Mouse (Mus musculus) neural tube, embryonic 10.5 days (tissue): ENCODE measurements around the gene Mxd1.

Experiments used
- DNase-seq: peaks from one replicate; pipeline ENCODE4 v3.0.0-alpha.2; 2017; ENCODE audit warnings: low spot score; ENCODE audit errors: extremely low spot score

Gene Mxd1

GRCm38 (mm10) chr6:86653026-86653425 lies 15.9 kb downstream of the Mxd1 start:
- no peak for DNase-seq

- DNase-seq = no peak
These were observed 22.8 kb downstream of the Mxd1 start for GRCm38 (mm10) chr6:86646143-86646542.

DNA sequence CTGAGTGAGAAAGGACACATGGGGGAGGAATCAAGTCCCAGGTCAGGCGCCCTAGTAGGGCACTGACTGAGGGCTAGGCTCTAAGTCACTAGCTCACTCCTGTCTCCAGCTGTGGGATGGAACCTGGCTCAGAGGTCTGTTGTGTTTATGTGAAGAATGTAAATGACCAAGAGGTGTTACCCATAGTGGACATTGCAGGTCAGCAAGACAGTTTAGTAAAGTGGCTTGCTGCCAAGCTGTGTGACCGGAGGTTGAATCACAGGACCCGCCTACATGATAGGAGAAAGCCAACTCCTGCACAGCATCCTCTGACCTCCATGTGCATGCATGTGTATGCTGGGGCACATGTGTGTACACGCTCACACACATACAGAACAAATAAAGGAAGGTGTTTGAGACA lies 23.4 kb downstream of the Mxd1 start:
- no peak for DNase-seq

DNA sequence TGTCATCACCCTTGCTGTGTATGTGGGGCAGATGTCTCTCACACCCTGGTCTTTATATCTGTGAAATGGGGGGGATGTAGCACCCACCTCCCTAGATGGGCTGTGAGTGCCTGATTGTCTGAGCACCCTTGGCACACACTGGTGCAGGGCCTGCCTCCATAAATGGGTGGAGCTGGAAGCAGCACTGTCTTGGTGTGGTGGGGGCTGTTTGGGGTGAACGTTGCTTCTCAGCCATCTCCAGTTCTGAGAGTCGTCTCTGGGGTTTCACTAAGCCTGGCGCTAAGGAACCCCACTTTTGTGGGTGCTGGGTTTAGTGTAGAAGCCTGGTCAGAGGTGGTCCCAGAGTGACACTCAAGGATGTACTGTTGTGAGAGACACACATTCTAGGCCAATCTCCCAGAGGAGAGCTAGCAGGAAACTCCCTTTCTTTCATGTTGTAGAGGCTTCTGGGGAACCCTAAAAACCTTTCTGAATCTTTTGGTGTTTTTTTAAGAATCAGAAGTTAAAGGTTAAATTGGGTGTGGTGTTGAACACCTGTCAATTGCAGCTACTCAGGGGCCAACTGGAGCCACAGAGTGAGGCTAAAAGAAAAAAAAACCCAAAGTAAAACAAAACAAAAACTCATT lies 24.1 kb downstream of the Mxd1 start:
- DNase-seq = no peak

- no peak for DNase-seq
These were observed 27.2 kb downstream of the Mxd1 start for GRCm38 (mm10) chr6:86641716-86642115.

DNA sequence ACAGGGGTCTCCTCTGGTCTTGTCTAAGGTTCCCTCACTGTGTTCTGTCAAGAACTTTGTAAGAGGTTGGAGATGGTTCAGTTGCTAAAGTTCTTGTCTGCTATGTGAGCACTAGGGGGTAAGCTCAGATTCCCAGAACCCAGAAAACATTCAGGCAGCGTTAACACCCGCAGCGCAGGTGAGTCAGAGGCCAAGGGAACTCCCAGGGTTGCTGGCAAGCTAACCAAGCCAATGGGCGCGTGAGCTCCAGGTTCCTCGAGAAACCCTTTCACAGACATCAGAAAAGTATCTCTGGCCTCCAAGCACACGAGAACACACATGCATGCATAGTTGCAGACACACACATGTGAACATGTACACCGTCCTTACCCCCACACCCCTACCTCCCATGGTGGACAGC lies 28.2 kb downstream of the Mxd1 start:
- DNase-seq = no peak

- no peak for DNase-seq
These were observed 28.8 kb downstream of the Mxd1 start for GRCm38 (mm10) chr6:86640161-86640560.

DNA sequence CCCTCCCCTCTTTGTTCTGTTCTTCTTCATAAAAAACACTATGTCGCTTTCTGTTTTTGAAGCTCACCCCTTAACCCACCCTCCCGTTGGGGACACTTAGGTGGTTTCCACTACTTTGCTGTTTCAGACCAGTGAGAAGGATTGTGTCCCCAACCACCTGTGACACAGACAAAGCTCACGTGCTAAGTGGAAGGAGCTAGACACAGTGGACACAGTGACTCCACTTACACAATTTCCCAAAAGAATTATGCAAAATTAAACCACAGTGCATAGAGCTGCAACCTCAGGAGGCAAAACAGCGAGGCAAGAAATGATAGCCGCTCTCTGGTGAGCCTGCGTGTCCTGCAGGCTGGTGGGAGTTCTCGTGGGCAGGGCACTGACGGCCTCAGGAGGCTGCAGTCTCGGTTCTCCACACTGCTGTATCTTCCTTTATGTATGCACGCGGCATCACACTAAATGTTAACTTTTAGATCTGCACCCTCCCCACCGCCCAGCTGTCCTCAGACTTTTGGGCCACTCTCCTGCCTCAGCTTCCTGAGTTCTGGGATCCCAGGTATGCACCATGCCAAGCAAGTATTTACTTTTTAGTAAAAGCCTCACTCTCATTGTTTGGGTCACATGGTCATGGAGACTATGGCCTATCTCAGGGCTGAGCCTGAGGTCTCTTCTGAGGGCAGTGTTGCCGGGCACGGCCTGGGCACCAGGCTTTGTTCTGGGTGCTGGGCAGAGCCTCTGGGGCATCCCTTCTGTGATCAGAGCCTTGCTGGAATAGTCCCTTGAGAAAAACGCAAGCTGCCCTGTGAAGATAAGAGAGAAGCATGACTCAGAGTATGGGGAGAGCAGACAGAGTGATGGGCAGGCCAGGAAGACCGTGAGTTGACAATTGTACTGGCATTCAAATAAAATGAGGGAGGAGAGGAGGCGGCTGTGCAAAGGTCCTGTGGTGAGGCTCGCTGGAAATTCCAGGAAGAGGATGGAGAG lies 29.5 kb downstream of the Mxd1 start:
- no peak for DNase-seq

DNA sequence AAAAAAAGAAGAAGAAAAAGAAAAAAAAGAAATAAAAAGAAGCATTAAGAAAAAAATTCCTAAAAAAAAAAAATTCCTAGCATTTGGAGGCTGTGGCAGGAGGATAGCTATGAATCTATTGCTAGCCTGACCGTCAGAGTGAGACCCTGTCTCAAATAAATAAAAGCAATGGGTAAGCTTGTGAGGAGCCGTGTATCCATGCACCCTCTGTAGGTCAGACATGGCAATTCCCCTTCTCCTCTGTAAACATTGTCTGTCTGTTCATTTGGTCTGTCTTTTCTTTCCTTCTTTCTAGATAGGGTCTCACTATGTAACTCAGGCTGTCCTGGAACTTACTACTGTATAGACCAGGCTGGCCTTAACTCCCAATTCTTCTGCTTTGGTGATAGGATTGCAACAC lies 30.5 kb downstream of the Mxd1 start:
- no peak for DNase-seq

- no peak for DNase-seq
These were observed 31.1 kb downstream of the Mxd1 start for GRCm38 (mm10) chr6:86637860-86638259.

- no peak for DNase-seq
These were observed 31.7 kb downstream of the Mxd1 start for GRCm38 (mm10) chr6:86637171-86637835.

- no peak for DNase-seq
These were observed 32.5 kb downstream of the Mxd1 start for GRCm38 (mm10) chr6:86636495-86636894.

DNA sequence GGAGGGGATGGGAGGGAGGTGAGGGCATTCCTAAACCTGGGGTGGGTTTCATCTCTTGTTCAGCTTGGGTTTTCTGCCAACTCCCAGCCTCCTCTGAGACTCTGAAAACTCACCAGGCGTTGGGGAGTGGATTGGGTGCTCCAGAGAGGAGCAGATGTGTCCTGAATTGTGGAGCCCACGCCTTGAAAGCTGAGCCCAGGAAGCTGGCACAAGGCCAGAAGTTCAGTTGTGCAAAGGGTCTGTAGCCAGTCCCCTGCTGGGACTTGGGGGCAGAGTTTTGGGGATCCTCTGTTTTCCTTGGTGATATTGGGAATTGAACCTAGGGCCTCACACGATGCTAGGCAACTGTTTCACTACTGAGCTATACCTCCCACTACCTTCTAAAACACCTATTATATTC lies 38.8 kb downstream of the Mxd1 start:
- DNase-seq = no peak

- no peak for DNase-seq
These were observed 41.0 kb downstream of the Mxd1 start, which contains the start of gene Asprv1 for GRCm38 (mm10) chr6:86627946-86628345. Gene Asprv1 (plus strand): TSS chr6:86628164.

- no peak for DNase-seq
These were observed 44.6 kb downstream of the Mxd1 start for GRCm38 (mm10) chr6:86624074-86625030.

DNA sequence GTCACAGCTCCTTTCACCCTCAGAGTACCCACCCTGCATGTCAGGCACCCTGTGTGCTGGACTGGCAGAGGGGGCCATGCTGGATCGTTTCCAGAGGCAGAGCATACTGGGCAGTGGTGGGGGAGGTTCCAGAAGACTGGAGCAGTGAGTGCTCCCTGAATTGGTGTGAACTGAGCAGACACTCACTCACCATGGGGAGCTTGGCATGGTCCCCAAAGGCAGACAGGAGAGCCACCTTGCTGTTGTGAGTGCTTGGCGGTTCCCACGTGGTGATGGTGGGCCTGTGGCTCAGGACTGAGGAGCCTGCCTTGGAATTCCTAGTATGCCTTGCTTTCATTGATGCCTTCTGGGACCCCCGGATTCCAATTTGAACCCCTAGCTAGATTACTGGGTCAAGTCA lies 45.8 kb downstream of the Mxd1 start:
- DNase-seq = no peak

DNA sequence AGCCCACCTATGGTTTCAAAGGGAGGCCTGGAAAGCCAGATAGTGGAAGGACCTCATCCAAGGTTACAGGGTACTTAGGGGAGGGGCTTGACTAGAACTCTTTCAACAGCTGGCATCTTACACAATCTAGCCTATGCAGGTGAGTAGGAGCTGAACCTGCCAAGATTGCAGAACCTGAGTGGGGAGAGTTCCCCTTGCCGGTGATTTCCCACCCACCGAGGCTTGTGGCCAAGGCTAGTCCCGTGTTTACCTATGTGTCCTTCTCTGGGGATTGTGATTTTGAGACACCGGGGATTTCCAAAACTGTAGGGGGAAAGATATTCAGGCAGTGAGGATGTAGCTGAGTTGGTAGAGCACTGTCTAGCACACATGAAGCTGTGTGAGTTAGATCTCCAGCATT lies 53.7 kb downstream of the Mxd1 start:
- no peak for DNase-seq

- DNase-seq = no peak
These were observed 58.2 kb downstream of the Mxd1 start for GRCm38 (mm10) chr6:86610714-86611113.

GRCm38 (mm10) chr6:86609235-86609634 lies 59.7 kb downstream of the Mxd1 start:
- DNase-seq = no peak

DNA sequence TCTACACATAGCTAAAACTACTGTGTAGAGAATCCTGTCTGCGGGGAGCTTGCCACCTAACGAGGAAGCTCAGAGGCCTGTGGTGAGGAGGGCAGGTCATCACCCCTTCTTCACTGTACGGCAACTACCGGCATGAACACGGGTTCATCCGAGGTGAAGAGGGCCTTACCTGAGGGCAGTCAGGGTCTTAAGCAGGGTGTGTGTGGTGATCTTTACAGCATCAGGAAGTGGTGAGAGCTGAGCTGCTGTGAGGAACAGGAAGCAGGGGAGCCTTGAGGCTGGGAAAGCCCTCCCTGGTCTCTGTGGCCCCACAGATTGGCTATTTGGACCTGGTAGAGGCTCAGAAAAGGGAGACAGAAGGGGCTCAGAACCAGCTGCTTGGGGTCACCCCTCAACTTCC lies 61.5 kb downstream of the Mxd1 start:
- DNase-seq = no peak

DNA sequence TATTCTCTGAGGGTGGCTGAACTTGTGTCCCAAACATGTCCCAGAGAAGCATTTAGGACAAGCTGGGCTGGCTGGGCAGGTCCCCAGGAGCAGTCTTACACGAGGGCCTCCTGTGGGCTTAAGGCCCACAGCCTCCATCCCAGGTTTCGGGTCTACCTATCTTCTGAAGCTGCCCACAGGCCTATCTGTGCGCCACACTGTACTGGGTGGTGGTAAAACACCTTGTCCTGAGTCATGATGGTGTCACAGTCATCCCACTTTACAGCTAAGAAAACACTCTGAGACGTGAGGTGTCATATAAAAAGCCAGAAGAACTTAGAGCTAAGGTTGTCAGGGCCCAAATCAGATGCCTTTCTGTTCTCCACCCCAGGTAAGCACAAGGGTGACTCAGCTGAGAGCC lies 62.7 kb downstream of the Mxd1 start:
- no peak for DNase-seq
